In genomic region chr12:100200645-100201362, GRCm38 (mm10) we compare ENCODE assay signal across 8 mouse cellular contexts. TPM values are rescaled to one million over a fixed set of nuclear protein-coding genes. Genes with fewer than 3 reads are reported as not detected.
DNase-seq lines count a peak whose midpoint lies in the region; ATAC-seq and TF ChIP-seq lines count a peak whose summit lies in the region.

No protein-coding gene starts in this region.

- DNase-seq in heart, postnatal 25 days (ENCODE audit: low spot score) = no peak
- peak; percentile 45 for DNase-seq in 3T3-L1 (ENCODE audit: low read depth, low spot score)
- peak; percentile 78 for DNase-seq in forebrain, embryonic 11.5 days (ENCODE audit: low spot score)
- DNase-seq in limb, embryonic 11.5 days (ENCODE audit: low spot score) = peak; percentile 67
- DNase-seq in spleen, adult 12 weeks (ENCODE audit: low spot score) = no peak

- H3K27ac ChIP-seq in heart, embryonic 11.5 days (ENCODE audit: low read depth, low read length) = peak overlapping the region; percentile 87
- H3K27ac ChIP-seq in bone marrow, adult 2 months (ENCODE audit: control insufficient read depth, insufficient read depth, low read depth, low read length, poor library complexity) = peak overlapping the region; percentile 85
- H3K27ac ChIP-seq in forebrain, embryonic 11.5 days (ENCODE audit: low read depth, low read length) = peak overlapping the region; percentile 50; the same call in 1 of the 2 replicates
- H3K27ac ChIP-seq in limb, embryonic 11.5 days (replicated peaks; ENCODE audit: low read depth, low read length) = peak overlapping the region; percentile 1; the same call in 1 of the 2 replicates
- H3K27ac ChIP-seq in neural tube, embryonic 13.5 days (replicated peaks) = peak overlapping the region; percentile 93

- H3K36me3 ChIP-seq in heart, embryonic 11.5 days (ENCODE audit: control insufficient read depth, insufficient read depth, low read length) = peaks cover 10% of the 10 kb centered on the region; the same call in 1 of the 2 replicates
- H3K36me3 ChIP-seq in forebrain, embryonic 11.5 days (ENCODE audit: control insufficient read depth, insufficient read depth, low read length) = peaks cover 16% of the 10 kb centered on the region
- H3K36me3 ChIP-seq in limb, embryonic 11.5 days (ENCODE audit: control insufficient read depth, insufficient read depth, low read length) = peaks cover 10% of the 10 kb centered on the region; the same call in 1 of the 2 replicates
- peaks cover 32% of the 10 kb centered on the region for H3K36me3 ChIP-seq in neural tube, embryonic 13.5 days

- no peaks in the 10 kb centered on the region for H3K27me3 ChIP-seq in heart, embryonic 11.5 days (ENCODE audit: control insufficient read depth, insufficient read depth, low read length)
- no peaks in the 10 kb centered on the region for H3K27me3 ChIP-seq in forebrain, embryonic 11.5 days (ENCODE audit: control insufficient read depth, insufficient read depth, low read length)
- no peaks in the 10 kb centered on the region for H3K27me3 ChIP-seq in limb, embryonic 11.5 days (ENCODE audit: control insufficient read depth, insufficient read depth, low read length)
- H3K27me3 ChIP-seq in neural tube, embryonic 13.5 days = no peaks in the 10 kb centered on the region

- H3K4me1 ChIP-seq in heart, embryonic 11.5 days (ENCODE audit: control insufficient read depth, insufficient read depth, low read length) = peaks cover 9% of the 10 kb centered on the region
- no peaks in the 10 kb centered on the region; the same call in 1 of the 2 replicates for H3K4me1 ChIP-seq in bone marrow, adult 2 months (ENCODE audit: control insufficient read depth, insufficient read depth, low read length)
- H3K4me1 ChIP-seq in forebrain, embryonic 11.5 days (replicated peaks; ENCODE audit: control insufficient read depth, insufficient read depth, low read length) = 0 out of 2 replicates have a peak, but pooled peaks cover 3% of the 10 kb centered on the region
- peaks cover 13% of the 10 kb centered on the region for H3K4me1 ChIP-seq in limb, embryonic 11.5 days (ENCODE audit: control insufficient read depth, insufficient read depth, low read length)
- peaks cover 34% of the 10 kb centered on the region for H3K4me1 ChIP-seq in neural tube, embryonic 13.5 days (replicated peaks)

- intact Hi-C loops in heart, postnatal 25 days (cut with DNase I) = loop anchor here (2.0 to 5.0 kb wide), 5 partner anchors 76 to 321 kb away; partner anchors contain the start of gene Ttc7b

- WGBS in heart, embryonic 11.5 days (ENCODE audit: insufficient replicate concordance) = 7% methylated on average over 28 of the region's 29 CpGs
- under 1% methylated on average over 29 of the region's 29 CpGs for WGBS in bone marrow, adult 2 months
- WGBS in forebrain, embryonic 11.5 days = 9% methylated on average over 28 of the region's 29 CpGs
- WGBS in limb, embryonic 11.5 days = 8% methylated on average over 29 of the region's 29 CpGs
- WGBS in neural tube, embryonic 13.5 days = 5% methylated on average over 29 of the region's 29 CpGs

- H3K4me3 ChIP-seq in heart, embryonic 11.5 days (ENCODE audit: low read depth, low read length) = peak overlapping the region; percentile 96
- peak overlapping the region; percentile 98 for H3K4me3 ChIP-seq in bone marrow, adult 2 months (replicated peaks; ENCODE audit: control insufficient read depth, low read depth, low read length)
- peak overlapping the region; percentile 100 for H3K4me3 ChIP-seq in forebrain, embryonic 11.5 days (ENCODE audit: low read depth, low read length)
- peak overlapping the region; percentile 78 for H3K4me3 ChIP-seq in limb, embryonic 11.5 days (ENCODE audit: low read depth, low read length)
- peak overlapping the region; percentile 100 for H3K4me3 ChIP-seq in neural tube, embryonic 13.5 days

- peak; percentile 38; the same call in 1 of the 2 replicates for ATAC-seq in heart, embryonic 11.5 days (replicated peaks; ENCODE audit: insufficient number of reproducible peaks, low FRiP score, low TSS enrichment)
- no peak for ATAC-seq in forebrain, embryonic 11.5 days (replicated peaks; ENCODE audit: low FRiP score)
- peak; percentile 2; the same call in 1 of the 2 replicates for ATAC-seq in limb, embryonic 11.5 days (ENCODE audit: insufficient number of reproducible peaks, low FRiP score, low TSS enrichment, low read depth)
- peak; percentile 5; the same call in 1 of the 2 replicates for ATAC-seq in neural tube, embryonic 13.5 days (ENCODE audit: low read depth)

- TF ChIP-seq CTCF in bone marrow, adult 2 months (IDR thresholded peaks at IDR 0.05; ENCODE audit: control insufficient read depth, insufficient read depth, low read length) = peak; percentile 9; the same call in 1 of the 2 replicates

- TF ChIP-seq POLR2A in bone marrow, adult 2 months (IDR thresholded peaks at IDR 0.05; ENCODE audit: borderline replicate concordance, control insufficient read depth, low read depth, low read length) = no peak

- peak overlapping the region; percentile 88 for H3K4me2 ChIP-seq in heart, embryonic 11.5 days
- peak overlapping the region; percentile 84 for H3K4me2 ChIP-seq in forebrain, embryonic 11.5 days (ENCODE audit: low read depth, low read length, severe bottlenecking)
- peak overlapping the region; percentile 77 for H3K4me2 ChIP-seq in limb, embryonic 11.5 days (ENCODE audit: low read depth, severe bottlenecking)
- peak overlapping the region; percentile 92 for H3K4me2 ChIP-seq in neural tube, embryonic 13.5 days

- no peaks in the 10 kb centered on the region for H3K9me3 ChIP-seq in heart, embryonic 11.5 days (replicated peaks; ENCODE audit: control insufficient read depth, low read length)
- no peaks in the 10 kb centered on the region for H3K9me3 ChIP-seq in forebrain, embryonic 11.5 days (ENCODE audit: control insufficient read depth, low read length)
- H3K9me3 ChIP-seq in limb, embryonic 11.5 days (ENCODE audit: control insufficient read depth, low read length) = no peaks in the 10 kb centered on the region
- no peaks in the 10 kb centered on the region for H3K9me3 ChIP-seq in neural tube, embryonic 13.5 days

- H3K9ac ChIP-seq in heart, embryonic 11.5 days (ENCODE audit: low read depth, low read length) = peak overlapping the region; percentile 93
- H3K9ac ChIP-seq in forebrain, embryonic 11.5 days (ENCODE audit: low read length) = peak overlapping the region; percentile 94
- H3K9ac ChIP-seq in limb, embryonic 11.5 days (ENCODE audit: low read length) = peak overlapping the region; percentile 86
- H3K9ac ChIP-seq in neural tube, embryonic 13.5 days = peak overlapping the region; percentile 98

RNA-seq across cellular contexts. Expression of gene Calm1, which starts 1.6 kb away (rescaled TPM):
- polyA plus RNA-seq in heart, embryonic 11.5 days (2014; fragmentation: Nextera tagmentation; extraction: Ambion mirVana) = 797 and 913 TPM in 2 replicates
- total RNA-seq in heart, postnatal 25 days (2021) = 100 to 1,000 TPM; 264 to 282 TPM
- 105 and 143 TPM in 2 replicates for polyA plus RNA-seq in bone marrow, adult 2 months (2011; ENCODE audit: insufficient read depth, insufficient read length, low replicate concordance, missing spikeins)
- polyA plus RNA-seq in forebrain, embryonic 11.5 days (2014; fragmentation: Nextera tagmentation; extraction: Ambion mirVana) = 1,244 and 1,283 TPM in 2 replicates
- polyA plus RNA-seq in limb, embryonic 11.5 days (2014; fragmentation: Nextera tagmentation; extraction: Ambion mirVana) = 1,091 and 1,120 TPM in 2 replicates
- polyA plus RNA-seq in neural tube, embryonic 13.5 days (2015; fragmentation: Nextera tagmentation; extraction: Ambion mirVana) = 2,474 and 2,486 TPM in 2 replicates

RNA-seq across cellular contexts. Expression of gene Nrde2, which starts 41.4 kb away (rescaled TPM):
- polyA plus RNA-seq in heart, embryonic 11.5 days (2014; fragmentation: Nextera tagmentation; extraction: Ambion mirVana) = 6.2 and 10.1 TPM in 2 replicates
- total RNA-seq in heart, postnatal 25 days (2021) = 10 to 100 TPM in 1 of 2 experiments, 1 to 10 TPM in 1; 10.0 to 12.7 TPM
- 10.0 and 19.8 TPM in 2 replicates for polyA plus RNA-seq in bone marrow, adult 2 months (2011; ENCODE audit: insufficient read depth, insufficient read length, low replicate concordance, missing spikeins)
- 14.4 and 16.2 TPM in 2 replicates for polyA plus RNA-seq in forebrain, embryonic 11.5 days (2014; fragmentation: Nextera tagmentation; extraction: Ambion mirVana)
- 12.8 and 15.2 TPM in 2 replicates for polyA plus RNA-seq in limb, embryonic 11.5 days (2014; fragmentation: Nextera tagmentation; extraction: Ambion mirVana)
- 11.5 and 11.8 TPM in 2 replicates for polyA plus RNA-seq in neural tube, embryonic 13.5 days (2015; fragmentation: Nextera tagmentation; extraction: Ambion mirVana)

Comparison
In these comparisons a context has a peak if more than half of its experiments do, and no peak if none do; other contexts are left out.
1. H3K27ac ChIP-seq: peak in every context shown above with its lines; median percentile 93 in neural tube, embryonic 13.5 days; 87 in heart, embryonic 11.5 days; 85 in bone marrow, adult 2 months; 50 in forebrain, embryonic 11.5 days; 1 in limb, embryonic 11.5 days.
2. DNase-seq: peak in 3T3-L1 (single experiment), forebrain, embryonic 11.5 days (single experiment) and limb, embryonic 11.5 days (single experiment); none in heart, postnatal 25 days (single experiment) and spleen, adult 12 weeks (single experiment).
3. Peak in every context shown above with its lines, with median percentiles within 50 percentile points of each other: H3K4me2 ChIP-seq, H3K4me3 ChIP-seq and H3K9ac ChIP-seq.